Mouse (Mus musculus) liver, embryonic 12.5 days (tissue): ENCODE results near the gene Ahnak2. TPM values are rescaled to one million over a fixed set of nuclear protein-coding genes. Genes with fewer than 3 reads are reported as not detected.

Source experiments
- ATAC-seq: fragments of 200-750 bp; cut with Nextera tagmentation; 2 replicates; pipeline ENCODE4 v1.8.0; 2017; ENCODE audit warnings: moderate number of reproducible peaks, mild to moderate bottlenecking, moderate library complexity
- H3K27ac ChIP-seq: fragments of 300-500 bp; sonication (generic); 2 replicates; pipeline ENCODE4 v1.5.1; 2016; ENCODE audit warnings: mild to moderate bottlenecking
- H3K27me3 ChIP-seq: fragments of 300-500 bp; sonication (generic); replicated peaks from 2 replicates; pipeline ENCODE4 v1.6.1; 2016; ENCODE audit warnings: mild to moderate bottlenecking, moderate library complexity
- H3K36me3 ChIP-seq: fragments of 300-500 bp; sonication (generic); 2 replicates; pipeline ENCODE4 v1.6.1; 2016; ENCODE audit warnings: mild to moderate bottlenecking, moderate library complexity
- H3K4me1 ChIP-seq: fragments of 300-500 bp; sonication (generic); 2 replicates; pipeline ENCODE4 v1.6.1; 2016
- H3K4me2 ChIP-seq: fragments of 300-500 bp; sonication (generic); 2 replicates; pipeline ENCODE4 v1.6.1; 2016; ENCODE audit warnings: mild to moderate bottlenecking, moderate library complexity
- H3K4me3 ChIP-seq: fragments of 300-500 bp; sonication (generic); 2 replicates; pipeline ENCODE4 v1.5.1; 2016; ENCODE audit warnings: mild to moderate bottlenecking, moderate library complexity
- H3K9ac ChIP-seq: fragments of 300-500 bp; sonication (generic); 2 replicates; pipeline ENCODE4 v1.6.1; 2016; ENCODE audit warnings: mild to moderate bottlenecking, moderate library complexity
- H3K9me3 ChIP-seq: fragments of 300-500 bp; sonication (generic); replicated peaks from 2 replicates; pipeline ENCODE4 v1.6.1; 2016; ENCODE audit warnings: mild to moderate bottlenecking, moderate library complexity
- WGBS: fragments of 180-500 bp; shearing (Covaris S2); methylation state at CpG from one replicate; pipeline ENCODE4 v1.1.7; 2016; ENCODE audit not compliant: insufficient replicate concordance; 5-methylcytosine and 5-hydroxymethylcytosine counted together
- polyA plus RNA-seq: library from polyadenylated mRNA; unstranded; fragments of >200 nt; fragmentation: Nextera tagmentation; extraction: Ambion mirVana; gene quantifications from 2 replicates; pipeline ENCODE4 v1.2.1, GENCODE M21; 2016

The Ahnak2 gene
- polyA plus RNA-seq, 1 experiment from 2014 or later, result 0.13 TPM

DNA sequence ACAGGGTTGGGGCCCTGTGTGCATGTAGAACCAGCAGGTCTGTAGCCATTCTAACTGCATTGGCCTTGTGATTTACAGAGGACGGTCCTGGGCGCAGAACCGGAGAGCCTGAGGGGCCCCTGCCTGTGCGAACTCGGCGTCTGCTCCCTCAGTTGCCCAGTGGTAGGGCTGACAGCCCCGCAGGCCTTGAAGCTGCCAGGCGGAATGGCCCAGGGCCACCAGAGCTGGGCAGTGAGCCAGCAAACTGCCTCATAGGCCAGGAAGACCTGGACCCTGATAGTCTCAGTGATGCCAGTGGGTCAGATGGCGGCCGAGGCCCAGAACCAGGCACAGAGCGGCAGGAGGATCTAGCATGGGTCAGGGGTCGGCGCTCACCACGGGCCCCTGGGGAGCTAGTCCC is 64.7 kb downstream of the Ahnak2 start:
- Histone ChIP-seq H3K36me3 (peaks cover 32% of the 10 kb centered on the region; the same call in 1 of the 2 replicates), H3K9me3 (no peaks in the 10 kb centered on the region), H3K4me1 (no peaks in the 10 kb centered on the region; the same call in 1 of the 2 replicates), H3K27ac (no peak overlapping the region), H3K4me3 (no peak overlapping the region), H3K9ac (no peak overlapping the region), H3K4me2 (no peak overlapping the region), H3K27me3 (no peaks in the 10 kb centered on the region)
- 80% methylated on average over 14 of the region's 14 CpGs for WGBS
- ATAC-seq, result no peak

DNA sequence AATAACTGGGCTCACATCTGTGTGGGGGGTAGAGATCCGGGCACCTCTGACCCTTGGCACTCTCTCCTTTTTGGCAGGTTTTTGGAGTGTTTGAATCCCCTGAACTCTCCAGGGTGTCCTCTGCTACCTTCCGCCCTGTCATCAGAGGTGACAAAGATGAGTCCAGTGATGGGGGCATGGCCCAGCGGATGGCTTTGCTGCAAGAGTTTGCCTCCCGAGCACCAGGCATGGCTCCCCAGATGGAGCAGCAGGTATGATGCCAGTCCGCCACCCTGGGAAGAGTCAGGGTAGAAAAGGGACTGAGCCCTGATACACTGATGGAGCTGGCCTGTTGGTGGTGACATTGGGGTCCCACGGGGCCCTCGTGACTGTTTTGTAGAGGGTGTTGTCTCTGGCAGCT is 65.4 kb downstream of the Ahnak2 start:
- ATAC-seq, result no peak
- Histone ChIP-seq H3K9me3 (no peaks in the 10 kb centered on the region), H3K9ac (no peak overlapping the region), H3K36me3 (peaks cover 32% of the 10 kb centered on the region; the same call in 1 of the 2 replicates), H3K27me3 (no peaks in the 10 kb centered on the region), H3K4me3 (no peak overlapping the region), H3K27ac (no peak overlapping the region), H3K4me2 (no peak overlapping the region), H3K4me1 (no peaks in the 10 kb centered on the region)
- 60% methylated on average over 7 of the region's 7 CpGs for WGBS

DNA sequence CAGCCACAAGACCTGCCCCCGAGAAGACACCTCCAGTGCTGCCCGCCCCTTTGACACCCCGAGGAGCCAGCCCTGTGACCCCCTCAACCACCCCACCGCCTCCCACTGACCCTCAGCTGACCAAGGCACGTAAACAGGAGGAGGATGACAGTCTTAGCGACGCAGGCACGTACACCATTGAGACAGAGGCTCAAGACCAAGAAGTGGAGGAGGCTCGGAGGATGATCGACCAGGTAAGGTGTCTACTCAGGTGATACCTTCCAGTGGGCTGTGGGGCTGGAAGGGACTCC is 65.9 kb downstream of the Ahnak2 start:
- Histone ChIP-seq H3K27ac (no peak overlapping the region), H3K4me1 (no peaks in the 10 kb centered on the region), H3K4me3 (no peak overlapping the region), H3K27me3 (no peaks in the 10 kb centered on the region), H3K9me3 (no peaks in the 10 kb centered on the region), H3K9ac (no peak overlapping the region), H3K36me3 (peaks cover 32% of the 10 kb centered on the region; the same call in 1 of the 2 replicates), H3K4me2 (no peak overlapping the region)
- ATAC-seq, result no peak
- 80% methylated on average over 10 of the region's 10 CpGs for WGBS

DNA sequence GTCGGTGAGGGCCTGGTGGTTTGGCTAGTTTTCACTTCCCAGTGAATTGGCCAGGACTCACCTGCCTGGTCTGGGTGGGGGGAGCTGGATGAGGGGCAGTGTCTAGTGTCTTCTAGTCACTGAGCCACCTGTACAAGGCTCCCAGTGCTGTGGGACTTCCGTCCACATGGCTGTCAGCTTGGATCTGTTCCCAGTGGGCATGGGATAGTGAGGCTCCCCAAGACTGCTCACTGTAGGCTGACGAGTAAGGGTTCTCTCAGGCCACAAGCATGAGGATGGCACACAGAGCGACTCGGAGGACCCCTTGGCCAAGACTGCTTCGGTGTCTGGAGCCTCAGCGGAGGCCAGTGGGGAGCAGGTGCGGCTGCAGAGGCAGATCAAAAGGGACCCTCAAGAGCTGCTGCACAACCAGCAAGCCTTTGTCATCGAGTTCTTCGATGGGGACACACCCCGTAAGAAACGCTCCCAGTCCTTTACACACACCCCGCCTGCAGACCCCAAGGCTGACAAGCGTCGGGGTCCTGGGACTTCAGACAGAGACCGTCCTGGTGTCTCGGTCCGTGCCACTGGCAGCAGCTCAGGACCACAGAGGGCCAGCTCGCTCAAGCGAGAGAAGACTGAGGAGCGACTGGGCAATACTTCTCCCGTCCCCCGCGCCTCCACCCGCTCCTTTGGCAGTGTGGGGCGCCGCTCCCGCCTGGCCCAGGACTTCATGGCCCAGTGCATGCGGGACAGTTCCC is 66.4 kb downstream of the Ahnak2 start:
- Histone ChIP-seq H3K4me2 (no peak overlapping the region), H3K27ac (no peak overlapping the region), H3K4me3 (no peak overlapping the region), H3K36me3 (peaks cover 35% of the 10 kb centered on the region; the same call in 1 of the 2 replicates), H3K4me1 (no peaks in the 10 kb centered on the region), H3K9me3 (no peaks in the 10 kb centered on the region), H3K27me3 (no peaks in the 10 kb centered on the region), H3K9ac (no peak overlapping the region)
- WGBS, result 75% methylated on average over 29 of the region's 29 CpGs
- ATAC-seq, result no peak

DNA sequence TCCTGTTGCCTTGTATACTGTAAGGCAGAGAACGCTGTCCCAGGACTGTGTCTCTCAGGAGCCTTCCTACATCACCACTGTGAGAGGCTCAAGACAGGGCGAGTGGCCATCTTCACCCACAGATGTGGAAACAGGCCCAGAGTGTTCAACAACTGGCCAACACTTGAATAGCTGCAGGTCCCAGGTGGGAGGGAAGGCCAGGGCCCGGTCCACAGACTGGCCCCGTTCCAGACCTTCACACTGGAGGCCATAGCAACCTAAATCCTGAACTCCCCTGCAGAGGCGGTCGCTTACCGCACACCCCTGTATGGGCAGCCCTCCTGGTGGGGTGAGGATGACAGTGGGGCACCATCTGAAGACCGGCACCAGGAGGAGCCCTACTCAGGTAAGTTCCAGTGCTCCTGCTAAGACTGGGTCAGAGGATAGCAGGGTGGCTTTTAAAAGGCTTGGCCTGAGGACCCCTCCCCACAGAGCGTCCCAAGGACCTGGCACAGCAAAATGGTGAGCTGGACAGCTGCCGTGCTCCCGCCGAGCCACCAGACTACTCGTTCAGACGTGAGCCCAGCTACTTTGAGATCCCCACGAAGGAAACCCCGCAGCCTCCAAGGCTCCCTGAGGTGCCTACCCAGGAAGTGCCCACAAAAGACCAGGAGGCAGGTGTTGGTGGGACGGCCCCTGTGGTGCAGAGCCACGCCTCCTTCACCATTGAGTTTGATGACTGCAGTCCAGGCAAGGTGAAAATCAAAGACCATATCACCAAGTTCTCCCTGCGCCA is 67.4 kb downstream of the Ahnak2 start:
- Histone ChIP-seq H3K9ac (no peak overlapping the region), H3K36me3 (peaks cover 35% of the 10 kb centered on the region; the same call in 1 of the 2 replicates), H3K4me3 (no peak overlapping the region), H3K4me1 (no peaks in the 10 kb centered on the region), H3K4me2 (no peak overlapping the region), H3K27ac (no peak overlapping the region), H3K27me3 (no peaks in the 10 kb centered on the region), H3K9me3 (no peaks in the 10 kb centered on the region)
- 73% methylated on average over 19 of the region's 19 CpGs for WGBS
- no peak for ATAC-seq

DNA sequence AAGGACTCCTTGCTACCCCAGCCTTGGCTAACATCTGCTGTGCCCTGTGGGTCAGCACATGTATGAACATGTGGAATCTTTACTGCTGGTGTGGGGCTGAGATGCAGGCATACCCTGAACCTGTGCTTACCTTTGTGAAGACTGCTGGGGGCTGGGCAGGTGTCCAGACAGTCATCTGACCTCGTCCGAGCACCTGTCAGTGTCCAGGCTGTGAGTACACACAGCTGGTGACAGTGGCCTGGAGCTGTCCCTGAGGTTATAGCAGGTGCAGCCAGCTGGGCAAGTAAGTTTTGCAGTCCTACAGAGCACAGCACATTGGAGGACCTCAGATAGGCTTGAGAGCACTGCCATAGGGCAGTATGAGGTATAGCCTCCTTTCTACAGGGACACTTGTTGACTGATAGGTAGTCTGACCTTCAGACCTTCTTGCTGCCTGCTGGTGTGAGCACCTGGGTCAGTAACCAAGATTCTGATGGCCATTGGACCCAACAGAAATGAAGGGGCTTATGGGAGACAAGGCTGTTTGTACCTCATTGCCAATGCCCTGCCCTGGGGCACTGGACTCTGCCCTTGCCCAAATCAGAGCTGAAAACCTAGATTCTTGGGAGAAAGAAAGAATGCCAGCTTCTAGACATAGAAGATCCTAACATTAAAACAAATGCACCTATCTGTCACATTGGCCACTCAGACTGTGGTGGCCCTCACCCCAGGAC is 68.2 kb downstream of the Ahnak2 start:
- WGBS, result 51% methylated on average over 2 of the region's 2 CpGs
- Histone ChIP-seq H3K27me3 (no peaks in the 10 kb centered on the region), H3K9me3 (no peaks in the 10 kb centered on the region), H3K4me2 (no peak overlapping the region), H3K9ac (no peak overlapping the region), H3K36me3 (peaks cover 34% of the 10 kb centered on the region; the same call in 1 of the 2 replicates), H3K27ac (no peak overlapping the region), H3K4me1 (no peaks in the 10 kb centered on the region), H3K4me3 (no peak overlapping the region)
- no peak for ATAC-seq

DNA sequence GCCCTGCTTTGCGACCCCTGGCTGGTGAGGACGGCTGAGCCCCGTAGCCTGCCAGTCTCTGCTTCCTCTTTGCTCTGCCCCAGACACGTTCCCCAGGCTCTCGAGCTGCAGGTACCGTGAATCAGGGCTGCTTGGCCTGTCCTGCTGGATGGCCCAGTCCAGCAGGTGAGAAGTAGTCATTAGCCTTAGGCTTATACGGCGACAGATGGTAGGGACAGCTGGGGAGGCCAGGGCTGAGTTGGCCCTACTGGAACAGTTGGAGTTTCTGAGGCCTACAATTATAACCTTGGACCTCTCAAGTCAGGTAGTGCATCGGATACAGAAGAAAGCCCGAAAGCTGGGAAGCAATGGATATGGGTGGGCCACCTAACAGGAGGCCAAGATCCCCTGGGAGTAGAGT is 69.9 kb downstream of the Ahnak2 start:
- no peak overlapping the region for H3K4me3 ChIP-seq
- H3K4me2 ChIP-seq, result no peak overlapping the region
- no peak for ATAC-seq
- H3K9me3 ChIP-seq, result no peaks in the 10 kb centered on the region
- no peak overlapping the region for H3K9ac ChIP-seq
- H3K36me3 ChIP-seq, result peaks cover 22% of the 10 kb centered on the region; the same call in 1 of the 2 replicates
- H3K27me3 ChIP-seq, result 0 out of 2 replicates have a peak, but pooled peaks cover 2% of the 10 kb centered on the region
- H3K4me1 ChIP-seq, result no peaks in the 10 kb centered on the region
- 70% methylated on average over 10 of the region's 10 CpGs for WGBS
- H3K27ac ChIP-seq, result no peak overlapping the region

DNA sequence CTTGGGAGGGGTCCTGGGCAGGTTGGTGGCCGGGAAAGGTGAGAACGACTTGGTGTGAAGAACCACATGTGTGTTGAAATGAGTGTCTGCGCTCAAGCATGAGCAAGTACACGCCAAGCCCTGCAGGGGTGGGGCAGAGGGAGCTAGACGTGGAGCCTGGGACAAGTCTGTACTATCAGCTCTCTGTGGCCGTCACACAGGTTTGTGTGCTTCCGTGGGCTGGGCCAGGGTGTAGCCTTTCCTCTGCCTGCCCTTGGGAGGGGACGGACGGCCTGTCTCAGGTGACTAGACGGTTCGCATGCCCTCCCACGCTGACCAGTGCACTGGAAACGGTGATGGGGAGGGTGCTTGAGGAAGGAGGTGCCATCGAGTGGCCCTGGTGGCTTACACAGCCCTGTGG is 71.6 kb downstream of the Ahnak2 start:
- Histone ChIP-seq H3K27ac (no peak overlapping the region), H3K4me3 (no peak overlapping the region), H3K4me1 (no peaks in the 10 kb centered on the region), H3K27me3 (peaks cover 11% of the 10 kb centered on the region; the same call in 1 of the 2 replicates), H3K9ac (no peak overlapping the region), H3K36me3 (peaks cover 7% of the 10 kb centered on the region; the same call in 1 of the 2 replicates), H3K4me2 (no peak overlapping the region), H3K9me3 (no peaks in the 10 kb centered on the region)
- WGBS, result 64% methylated on average over 14 of the region's 14 CpGs
- no peak for ATAC-seq

DNA sequence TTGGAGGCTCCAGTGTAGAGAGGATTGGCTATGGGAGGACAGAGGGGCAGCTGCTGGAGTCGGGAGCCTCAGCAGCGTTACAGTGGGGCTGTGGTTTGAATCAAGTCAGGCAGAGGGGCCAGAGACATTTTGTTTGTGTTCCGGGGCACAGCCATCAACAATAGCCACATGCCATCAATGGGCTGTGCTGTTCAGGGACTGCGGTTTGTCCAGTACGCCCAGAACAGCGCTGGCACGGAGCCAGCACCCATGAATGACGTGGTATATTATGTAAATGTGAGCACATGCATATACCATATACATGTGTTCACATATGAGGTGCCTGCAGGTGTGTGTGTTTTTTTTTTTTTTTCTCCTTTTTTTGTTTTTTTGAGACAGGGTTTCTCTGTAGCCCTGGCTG is 74.7 kb downstream of the Ahnak2 start:
- Histone ChIP-seq H3K4me3 (no peak overlapping the region), H3K27me3 (peaks cover 36% of the 10 kb centered on the region), H3K27ac (no peak overlapping the region), H3K4me2 (no peak overlapping the region), H3K4me1 (peaks cover 2% of the 10 kb centered on the region; the same call in 1 of the 2 replicates), H3K9ac (no peak overlapping the region), H3K36me3 (0 out of 2 replicates have a peak, but pooled peaks cover 3% of the 10 kb centered on the region), H3K9me3 (no peaks in the 10 kb centered on the region)
- ATAC-seq, result no peak
- 69% methylated on average over 8 of the region's 8 CpGs for WGBS

DNA sequence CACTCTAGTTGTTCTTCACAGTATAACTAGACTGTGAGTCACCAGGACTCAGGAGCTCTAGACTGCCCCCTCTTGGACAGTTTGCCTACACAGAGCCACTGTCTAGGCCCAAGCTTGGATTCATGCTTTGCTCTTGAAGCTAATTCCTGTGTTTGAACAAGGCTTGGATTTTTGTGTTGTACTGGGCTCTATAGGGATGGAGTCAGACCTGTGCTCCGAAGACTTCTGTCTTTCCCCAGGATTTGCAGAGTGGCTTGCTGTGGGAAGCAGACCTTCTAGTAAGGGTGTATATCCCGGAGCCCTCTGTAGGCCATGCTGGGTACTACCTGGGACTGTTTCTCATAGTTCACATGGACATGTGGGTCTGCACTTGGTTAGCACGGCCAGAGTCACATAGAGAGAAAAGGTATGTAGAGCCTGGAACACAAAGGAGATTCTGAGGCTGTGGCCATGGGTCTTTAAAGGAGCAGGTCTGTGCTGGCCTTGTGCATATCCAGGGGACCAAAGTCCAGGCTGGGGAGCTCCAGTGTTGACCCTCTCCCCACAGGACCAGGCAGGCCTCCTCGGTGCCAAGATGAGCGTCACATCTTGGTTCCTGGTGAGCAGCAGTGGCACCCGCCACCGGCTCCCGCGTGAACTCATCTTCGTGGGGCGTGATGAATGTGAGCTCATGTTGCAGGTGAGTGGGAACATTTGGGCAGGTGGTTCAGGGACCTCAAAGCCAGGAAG is 78.2 kb downstream of the Ahnak2 start:
- H3K4me1 ChIP-seq, result peaks cover 15% of the 10 kb centered on the region
- no peak overlapping the region for H3K27ac ChIP-seq
- no peaks in the 10 kb centered on the region for H3K9me3 ChIP-seq
- H3K9ac ChIP-seq, result no peak overlapping the region
- no peak overlapping the region for H3K4me3 ChIP-seq
- peaks cover 72% of the 10 kb centered on the region for H3K27me3 ChIP-seq
- no peak for ATAC-seq
- 60% methylated on average over 11 of the region's 11 CpGs for WGBS
- no peak overlapping the region for H3K4me2 ChIP-seq
- no peaks in the 10 kb centered on the region for H3K36me3 ChIP-seq

DNA sequence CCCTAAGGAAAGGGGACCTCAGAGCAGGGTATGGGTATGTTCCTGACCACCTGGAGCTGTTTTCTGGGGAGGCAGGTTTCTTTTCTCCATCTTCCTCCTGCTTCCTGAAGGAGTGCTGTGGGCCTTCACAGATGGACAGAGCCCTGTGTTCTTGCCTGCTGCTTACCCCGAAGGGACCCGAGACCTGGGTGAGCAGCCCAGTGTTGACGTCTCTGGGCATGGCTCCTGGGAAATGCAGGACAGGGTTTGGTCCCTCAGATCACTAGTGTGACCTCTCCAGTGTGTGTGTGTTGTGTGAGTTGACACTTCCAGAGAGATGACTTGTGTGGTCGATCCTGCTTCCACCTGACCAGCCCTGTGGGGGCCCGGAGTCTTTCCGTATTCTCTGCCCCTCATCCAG is 79.0 kb downstream of the Ahnak2 start:
- H3K27me3 ChIP-seq, result peaks cover 80% of the 10 kb centered on the region
- peak overlapping the region; percentile 64; the same call in 1 of the 2 replicates for H3K4me3 ChIP-seq
- H3K36me3 ChIP-seq, result no peaks in the 10 kb centered on the region
- no peak overlapping the region for H3K27ac ChIP-seq
- WGBS, result 73% methylated on average over 6 of the region's 6 CpGs
- H3K9ac ChIP-seq, result no peak overlapping the region
- peak overlapping the region; percentile 84; the same call in 1 of the 2 replicates for H3K4me2 ChIP-seq
- no peak for ATAC-seq
- H3K4me1 ChIP-seq, result peaks cover 17% of the 10 kb centered on the region
- H3K9me3 ChIP-seq, result no peaks in the 10 kb centered on the region
